Mouse (Mus musculus): ENCODE measurements at regions not wholly inside any gene's neighbourhood (a gene's known extent, or its start where the extent isn't known, plus 50 kb on each side); places are given as distances from the start of the nearest gene placed in this dataset.

DNA sequence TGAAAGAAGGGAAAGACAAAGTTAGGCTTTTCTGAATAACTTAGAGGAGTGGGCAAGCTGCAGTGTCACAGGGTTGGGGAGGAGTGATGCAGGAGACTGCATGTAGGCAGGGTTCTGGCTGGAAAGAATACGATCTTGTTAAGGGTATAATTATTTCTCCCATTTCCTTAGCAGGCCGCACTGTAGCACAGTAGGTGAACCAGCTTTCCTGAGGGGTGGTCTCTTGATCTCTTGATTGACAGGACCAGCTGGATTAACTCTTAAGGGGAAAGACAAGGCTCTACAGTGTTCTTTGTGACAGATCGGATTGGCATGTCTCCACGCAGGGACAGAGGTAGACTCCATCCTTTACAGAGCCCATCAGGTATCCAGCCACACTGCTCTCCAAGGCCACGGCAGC lies 54.5 kb upstream of the Meis1 start:
- DNase-seq: no peak

DNA sequence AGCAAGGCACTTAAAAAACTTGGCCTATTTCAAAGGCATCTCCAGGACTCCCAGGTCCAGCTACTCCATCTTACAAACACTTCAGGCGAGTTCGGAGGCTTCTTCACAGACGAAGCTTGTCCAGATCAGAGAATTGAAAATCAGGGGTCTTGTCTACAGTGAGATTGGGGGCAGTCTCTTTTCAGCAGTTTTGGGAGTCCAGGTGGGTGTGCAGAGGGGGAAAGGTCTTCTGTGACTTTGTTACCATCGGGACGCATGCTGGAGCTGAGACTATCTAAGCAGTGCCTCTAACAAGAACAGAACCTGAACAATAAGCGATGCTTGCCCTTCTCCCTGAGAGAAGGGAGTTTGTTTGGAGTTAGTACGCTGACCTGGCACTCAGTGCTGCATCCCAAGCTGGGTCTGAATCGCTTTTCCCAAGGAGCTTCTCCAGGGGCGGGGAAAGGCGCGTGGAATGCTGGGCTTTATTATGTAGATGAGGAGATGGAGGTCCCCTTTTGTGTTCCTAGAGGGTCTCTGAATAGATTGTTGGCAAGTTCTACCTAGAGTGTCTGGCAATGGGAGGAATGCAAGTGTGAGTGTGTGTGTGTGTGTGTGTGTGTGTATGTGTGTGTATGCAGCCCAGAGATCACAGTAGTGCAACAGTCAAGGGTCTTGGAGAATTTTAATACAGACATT lies 55.2 kb upstream of the Meis1 start:
- DNase-seq: no peak

DNA sequence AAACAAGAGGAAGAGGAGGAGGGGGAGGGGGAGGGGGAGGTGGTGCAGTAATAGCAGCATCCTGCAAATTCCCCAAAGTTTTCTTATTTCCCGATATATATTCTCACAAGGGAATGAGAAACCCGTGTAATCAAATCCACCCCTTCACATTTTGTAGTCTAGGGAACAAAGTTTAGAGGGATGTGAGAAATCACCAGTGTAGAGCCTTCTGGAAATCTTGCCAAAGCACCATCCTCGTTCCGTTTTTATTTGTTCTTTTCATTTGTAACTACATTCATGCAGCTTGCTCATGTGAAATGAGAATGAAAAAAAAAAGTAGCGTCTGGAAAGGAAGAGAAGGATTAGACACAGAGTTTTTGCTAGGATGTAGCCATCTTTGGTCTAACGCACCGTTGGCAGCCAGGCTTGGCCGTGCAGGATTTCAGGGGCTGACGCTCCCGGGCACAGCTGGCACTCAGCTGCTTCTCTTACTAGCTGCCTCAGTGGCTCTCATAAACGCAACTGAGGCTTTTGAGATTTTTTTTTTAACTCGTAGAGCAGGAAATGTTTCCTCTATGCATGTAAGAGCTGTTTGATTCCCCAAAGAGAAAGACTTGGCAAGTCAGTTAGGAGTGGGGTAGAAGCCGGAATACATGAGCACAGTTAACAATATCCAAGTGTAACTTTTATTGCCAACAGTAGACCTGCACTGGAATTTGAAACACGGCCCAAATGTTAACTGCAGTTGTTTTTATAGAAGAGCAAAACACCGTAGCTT lies 72.5 kb upstream of the Meis1 start:
- no peak for DNase-seq

GRCm38 (mm10) chr11:19092967-19093745 lies 74.4 kb upstream of the Meis1 start:
- DNase-seq: no peak

DNA sequence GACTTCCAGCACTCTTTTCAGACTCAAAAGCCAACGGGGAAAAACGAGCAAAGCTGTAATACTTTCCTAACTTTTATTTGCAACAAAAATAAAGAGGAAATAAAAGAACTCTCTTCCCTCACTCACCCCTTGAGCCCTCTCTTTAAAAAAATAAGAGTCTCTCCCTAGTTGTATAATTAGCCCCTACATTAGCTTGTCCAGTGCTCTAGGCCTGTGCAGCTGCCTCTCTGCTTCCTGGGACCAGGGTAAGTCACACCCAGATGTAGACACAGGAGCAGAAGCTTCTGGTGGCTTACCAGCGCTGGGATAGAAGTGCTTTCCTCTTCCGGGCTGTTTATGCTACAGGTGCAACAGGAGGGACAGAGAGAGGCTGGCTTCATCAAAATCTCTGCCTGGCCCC lies 75.0 kb upstream of the Meis1 start:
- no peak for DNase-seq

DNA sequence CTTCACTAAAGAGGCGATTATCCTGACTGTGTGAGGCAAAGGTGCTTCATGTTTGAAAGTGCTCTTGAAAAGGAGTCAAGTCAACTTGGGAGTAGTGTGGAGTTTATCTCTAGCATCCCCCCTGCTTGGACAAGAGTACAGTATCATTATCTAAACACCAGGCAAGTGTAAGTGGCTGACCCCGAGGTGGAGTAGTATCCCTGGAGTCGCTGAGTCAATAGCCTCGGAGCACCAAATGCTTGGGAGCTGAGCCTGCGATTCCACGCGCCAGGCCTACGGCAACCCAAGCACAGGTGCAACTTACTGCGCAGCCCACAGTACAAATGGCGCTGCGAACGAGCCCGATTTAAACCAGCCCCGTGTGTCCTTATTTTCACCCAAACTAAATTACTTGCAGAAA lies 75.4 kb upstream of the Meis1 start:
- DNase-seq: no peak

DNA sequence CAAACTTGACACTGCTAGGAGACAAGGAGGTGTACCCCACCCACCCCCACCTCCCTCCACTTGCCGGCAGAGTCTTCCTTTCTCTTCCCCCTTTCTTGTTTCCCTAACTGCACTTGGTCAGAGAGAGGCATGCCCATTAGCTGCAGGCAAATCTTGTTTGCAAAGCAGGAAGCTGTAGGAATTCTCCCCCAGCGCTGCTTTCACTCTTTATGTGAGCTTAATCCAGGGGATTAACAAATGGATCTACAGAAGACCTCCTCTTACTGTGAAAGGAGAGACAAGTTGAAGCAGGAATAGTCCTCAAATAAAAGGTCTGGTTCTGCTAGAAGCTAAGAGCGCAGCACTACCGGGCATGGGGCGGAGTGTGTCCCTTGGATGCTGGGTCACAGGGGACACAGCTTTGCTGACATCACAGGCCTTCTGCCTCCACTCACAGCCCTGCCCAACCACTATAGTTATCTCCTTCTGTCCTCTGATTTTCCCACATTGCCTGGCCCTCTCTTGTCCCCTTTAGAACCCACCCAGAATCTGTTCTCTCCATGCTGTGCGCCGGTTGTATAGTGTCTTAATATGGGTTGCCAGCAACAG lies 84.3 kb upstream of the Meis1 start:
- no peak for DNase-seq

- DNase-seq: no peak
Observed at GRCm38 (mm10) chr11:19107180-19107579, 88.4 kb upstream of the Meis1 start.

DNA sequence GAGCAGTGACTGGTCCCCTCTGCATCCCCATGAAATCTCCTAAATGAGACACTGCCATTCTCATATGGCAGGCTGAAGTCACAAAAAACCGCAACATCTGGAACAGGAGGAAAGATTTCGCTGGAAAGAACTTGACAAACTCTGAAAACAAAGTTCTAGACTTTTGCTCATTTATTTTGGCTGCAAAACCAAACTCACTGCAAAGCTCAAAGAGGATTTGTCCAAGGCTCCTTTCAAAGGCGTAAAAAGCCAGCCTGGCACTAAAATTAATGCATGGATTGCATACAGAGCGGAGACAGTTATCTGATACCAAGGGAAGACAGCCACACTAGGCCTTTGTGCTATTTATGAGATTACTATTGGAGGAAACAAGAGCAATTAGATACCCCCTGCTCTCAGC lies 90.3 kb upstream of the Meis1 start:
- no peak for DNase-seq

DNA sequence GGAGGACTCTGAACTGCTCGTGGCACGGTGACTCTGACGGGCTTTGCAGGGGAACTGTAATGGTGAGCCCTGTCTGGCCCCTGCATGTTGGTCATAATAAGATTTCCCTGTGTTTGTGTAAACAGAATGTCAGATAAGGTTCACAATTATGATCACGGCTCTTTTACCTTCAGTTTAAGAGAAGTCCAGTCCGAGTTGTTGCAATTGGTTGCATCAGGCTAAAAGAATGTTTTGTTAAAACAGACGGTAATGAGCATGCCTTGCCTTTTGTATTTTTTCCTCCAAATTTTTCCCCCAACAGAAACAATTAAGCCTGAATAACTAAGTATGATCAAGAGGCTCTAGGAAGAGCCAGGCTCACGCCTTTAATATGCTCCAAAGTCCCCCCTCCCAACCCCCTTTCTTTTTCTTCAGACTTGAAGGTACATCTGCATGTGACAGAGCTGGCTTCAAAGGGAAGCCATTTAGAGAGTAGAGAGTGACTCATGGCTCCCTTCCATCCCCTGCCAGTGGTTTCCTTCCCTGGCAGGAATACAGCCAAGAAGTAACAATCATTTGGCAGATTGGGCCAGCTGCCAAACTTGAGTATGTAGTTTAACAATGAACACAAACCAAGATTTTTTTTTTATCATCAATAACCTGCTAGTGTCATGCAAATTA lies 93.3 kb upstream of the Meis1 start:
- DNase-seq: peak; percentile 40 to 66

DNA sequence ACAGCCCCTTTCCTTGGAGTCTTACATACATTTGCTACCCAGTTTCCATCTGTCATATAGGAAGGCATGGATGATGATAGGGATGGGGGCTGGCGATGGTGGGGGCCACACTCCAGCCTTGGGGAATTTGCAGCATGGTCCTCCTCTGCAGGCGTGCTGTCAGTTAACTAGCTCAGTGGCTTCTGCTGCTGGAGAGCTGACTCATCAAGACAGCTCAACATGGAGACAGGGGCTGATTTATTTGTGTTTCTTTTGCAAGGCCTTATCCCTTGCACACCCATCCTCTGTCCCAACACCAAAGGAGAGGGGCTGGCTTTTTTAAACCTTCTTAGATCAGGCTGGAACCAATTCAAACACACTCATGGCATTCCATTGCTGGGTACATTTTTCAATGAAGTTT lies 98.3 kb upstream of the Meis1 start:
- no peak for DNase-seq

DNA sequence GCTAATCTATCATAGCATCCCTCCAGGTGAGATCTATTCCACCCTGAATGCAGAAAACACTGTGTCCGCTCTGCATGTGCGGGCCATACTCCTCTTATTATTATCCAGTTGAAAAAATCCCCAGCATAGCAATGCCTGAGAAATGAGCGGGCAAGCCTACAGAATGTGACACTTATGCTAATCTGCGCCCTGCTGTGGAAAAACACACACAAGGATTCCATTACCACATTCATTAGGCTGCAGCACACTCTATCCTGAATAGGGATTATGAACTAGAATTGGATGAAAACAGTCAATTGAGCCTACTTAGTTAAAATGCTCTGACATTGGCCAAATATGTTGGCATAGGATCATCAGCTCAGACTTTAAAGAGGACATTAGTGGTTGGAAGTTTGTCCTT lies 99.5 kb upstream of the Meis1 start:
- no peak for DNase-seq

DNA sequence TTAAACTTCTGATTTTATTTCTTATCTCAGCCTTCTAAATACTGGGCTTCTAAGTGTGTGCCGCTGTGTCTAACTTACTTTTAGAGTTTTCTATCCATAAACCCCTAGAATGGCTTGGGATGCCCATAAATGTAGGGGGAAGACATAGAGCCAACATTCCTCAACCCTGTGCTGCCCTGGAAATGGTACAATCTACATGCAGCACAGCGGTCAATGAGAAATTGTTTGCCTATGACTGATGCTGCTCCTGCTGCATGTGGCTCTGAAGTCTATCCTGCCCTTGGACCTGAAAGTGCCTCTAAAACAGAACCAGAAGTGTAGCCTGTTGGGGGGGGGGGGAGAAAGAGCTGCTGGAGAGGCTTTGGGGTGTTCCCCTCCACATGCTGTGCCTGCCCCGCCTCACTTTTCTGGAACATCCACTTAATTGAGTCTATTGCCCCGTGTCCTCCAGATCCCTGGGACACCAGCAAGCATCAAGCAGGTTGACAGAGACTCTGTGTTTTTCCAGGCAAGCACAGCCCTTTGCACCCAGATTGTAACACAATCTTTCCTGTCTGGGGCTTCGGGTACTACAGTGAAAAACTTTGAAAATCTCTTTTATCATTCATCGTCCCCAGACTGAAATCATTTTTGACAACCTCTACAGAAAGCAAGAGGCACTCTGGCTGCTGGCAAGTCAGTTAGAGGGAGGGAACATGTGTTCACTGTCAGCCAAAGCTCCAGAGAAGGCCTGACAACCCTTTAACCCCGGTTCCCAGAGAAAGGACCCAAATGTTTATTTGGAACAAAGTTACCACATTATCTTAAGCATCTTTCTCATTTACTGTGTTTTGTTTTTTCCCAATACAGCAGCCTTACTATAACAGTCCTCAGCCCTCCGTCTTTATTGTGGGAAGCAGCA lies 101.4 kb upstream of the Meis1 start:
- DNase-seq: peak in 1 of 2 experiments; percentile 29

DNA sequence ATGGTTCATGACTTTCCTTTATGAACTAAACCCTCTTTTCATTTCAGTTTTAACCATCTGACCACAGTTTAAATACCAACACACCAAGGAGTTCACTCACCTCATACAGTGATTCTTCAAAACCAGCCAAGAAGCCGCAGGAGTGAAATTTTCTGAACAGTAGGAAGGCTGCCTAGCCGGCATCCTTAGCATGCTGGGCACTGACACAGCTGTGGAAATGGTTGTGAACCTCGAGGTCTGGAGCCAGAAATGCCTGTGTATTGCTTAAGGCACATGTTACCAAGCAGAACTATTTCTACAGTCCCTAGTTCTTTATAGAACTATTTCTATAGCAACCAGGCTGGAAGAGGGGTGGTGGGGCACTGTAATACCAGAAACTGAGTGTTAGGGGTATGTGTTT lies 102.1 kb upstream of the Meis1 start:
- DNase-seq: peak in 1 of 2 experiments; percentile 11

- DNase-seq: no peak
Observed at GRCm38 (mm10) chr11:19135375-19136050, 116.7 kb upstream of the Meis1 start.

GRCm38 (mm10) chr11:19138423-19138822 lies 119.6 kb upstream of the Meis1 start:
- peak; percentile 51 to 65 for DNase-seq

DNA sequence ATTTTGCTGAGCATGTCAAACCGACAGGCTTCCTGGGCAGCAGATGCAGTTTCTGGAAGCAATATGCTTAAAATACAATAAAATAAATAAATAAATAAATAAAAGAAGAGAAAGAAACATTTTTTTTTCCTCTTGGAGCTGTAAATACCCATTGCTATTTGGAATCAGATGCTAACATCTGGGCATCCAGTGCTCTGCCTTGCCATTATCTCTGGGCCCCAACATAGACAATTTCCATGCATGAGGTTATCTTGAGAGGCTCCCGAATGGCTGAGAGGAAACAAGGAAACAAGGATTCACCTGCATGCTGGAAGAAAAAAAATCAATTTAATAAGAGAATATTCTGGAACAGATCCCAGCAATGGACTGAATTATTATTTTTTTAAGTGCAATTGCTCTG lies 120.0 kb upstream of the Meis1 start:
- no peak for DNase-seq

DNA sequence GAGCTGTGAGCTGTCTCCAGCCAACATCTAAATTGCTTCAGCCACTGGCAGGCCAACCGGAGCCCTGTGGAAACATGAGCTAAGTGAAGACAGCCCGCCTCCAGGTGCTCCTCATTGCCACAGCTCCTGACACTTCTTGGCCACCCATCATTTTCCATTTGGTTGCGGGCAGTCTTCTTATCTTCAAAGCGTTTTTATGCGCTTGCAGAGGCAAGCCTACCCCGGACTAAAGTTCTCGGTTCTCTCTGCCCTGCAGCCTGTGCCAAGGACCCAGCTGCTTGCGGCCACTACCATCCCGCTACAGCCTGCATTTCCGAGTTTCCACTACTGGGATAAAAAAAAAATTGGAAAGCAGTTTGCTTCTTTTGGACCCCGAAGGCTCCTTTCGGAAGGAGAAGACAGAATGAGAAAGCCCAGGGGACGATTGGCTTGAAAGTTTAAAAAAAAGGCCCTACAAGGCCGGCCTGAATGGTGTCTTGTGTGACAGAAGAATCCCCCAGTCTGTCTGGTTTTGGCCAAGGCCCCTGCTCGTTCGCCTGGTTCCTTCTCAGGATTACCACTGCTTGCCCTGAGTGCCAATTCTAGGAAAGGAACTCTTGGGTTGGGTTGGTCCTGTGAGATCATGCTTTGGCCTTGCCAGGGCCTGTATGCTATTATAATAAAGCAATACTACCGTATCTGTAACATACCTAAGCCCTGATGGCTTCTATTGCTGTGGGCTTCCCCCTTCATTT lies 124.6 kb upstream of the Meis1 start:
- peak in 1 of 2 experiments; percentile 12 for DNase-seq

- DNase-seq: no peak
Observed at GRCm38 (mm10) chr11:19144506-19144905, 125.7 kb upstream of the Meis1 start.

GRCm38 (mm10) chr11:19145263-19145662 lies 126.5 kb upstream of the Meis1 start:
- DNase-seq: no peak

Data from lung, adult 18-20 months (tissue).